Mouse (Mus musculus) cortical plate, adult 2 months (tissue): ENCODE measurements around the gene Acox2.

Experiments used
- CTCF ChIP-seq: fragments of 200-500 bp; IDR thresholded peaks from 2 replicates; pipeline ENCODE4 v1.5.1; 2011; ENCODE audit warnings: mild to moderate bottlenecking, control low read depth, low read length; ENCODE audit not compliant: insufficient read depth; ENCODE audit errors: extremely low read depth
- POLR2A ChIP-seq: fragments of 200-500 bp; IDR thresholded peaks from 2 replicates; pipeline ENCODE4 v1.6.1; 2011; ENCODE audit warnings: mild to moderate bottlenecking, low read length, control low read depth; ENCODE audit not compliant: insufficient read depth; ENCODE audit errors: extremely low read depth

DNA sequence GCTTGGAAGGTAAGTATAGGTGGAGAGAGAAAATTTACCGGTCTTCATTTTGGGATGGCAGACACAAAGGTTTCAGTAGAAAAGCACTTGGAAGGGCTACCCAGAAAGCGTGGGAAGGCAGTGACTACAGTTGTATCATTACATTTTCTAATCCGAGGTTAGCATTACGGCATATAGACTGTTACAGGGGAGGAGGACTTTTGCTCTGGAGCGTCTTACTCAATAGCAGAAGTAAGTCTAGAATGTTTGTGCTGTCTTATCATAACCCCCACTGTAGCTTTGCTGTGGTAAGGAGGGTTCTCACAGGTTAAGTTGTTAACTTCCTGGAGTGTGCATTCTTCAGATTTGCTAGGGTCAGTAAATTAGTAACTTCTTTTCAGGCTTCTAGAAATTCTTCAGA, 43.1 kb downstream of the Acox2 start:
- TF ChIP-seq CTCF = no peak
- no peak for TF ChIP-seq POLR2A
